Mouse (Mus musculus) thymus, postnatal 4 days (tissue): ENCODE results near the gene Rbbp4.

Experiments
- DNase-seq: peaks from one replicate; pipeline ENCODE4 v3.0.0; 2021

The Rbbp4 gene

DNA sequence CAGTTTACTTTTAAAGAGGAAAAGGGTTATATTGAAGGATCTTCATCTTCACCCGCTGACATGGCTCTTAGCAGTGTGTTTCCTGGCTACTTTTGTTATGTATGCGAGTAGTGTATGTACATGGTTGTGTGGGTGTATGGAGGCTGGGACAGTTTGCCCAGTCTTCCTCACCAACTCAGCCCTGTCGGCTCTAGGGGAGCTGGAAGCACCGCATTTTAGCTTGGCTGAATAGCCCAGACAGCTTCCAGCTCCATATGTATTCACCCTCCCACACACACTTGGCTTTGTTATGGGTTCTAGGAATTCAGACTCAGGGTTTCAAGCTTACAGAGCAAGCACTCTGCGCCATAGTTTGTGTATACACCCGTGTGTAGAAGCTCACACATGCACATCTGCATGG is 15.9 kb upstream of the Rbbp4 start:
- DNase-seq = no peak

DNA sequence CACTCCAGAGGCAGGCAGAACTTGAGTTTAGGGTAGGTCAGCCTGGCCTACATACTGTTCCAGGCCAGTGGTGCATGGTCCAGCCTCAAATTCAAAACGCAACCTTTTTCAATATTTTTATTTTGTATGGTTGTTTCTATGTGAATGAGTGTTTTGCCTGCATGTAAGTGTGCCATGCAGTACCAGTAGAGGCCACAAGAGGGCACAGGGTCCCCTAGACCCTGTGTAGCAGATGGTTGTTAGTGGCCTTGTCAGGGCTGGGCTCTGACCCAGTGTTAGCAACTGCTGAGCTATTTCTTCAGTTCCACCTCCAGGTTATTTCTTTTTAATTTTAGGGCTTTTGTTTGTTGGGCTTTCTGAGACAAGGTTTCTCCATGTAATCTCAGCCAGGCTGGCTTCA is 15.5 kb upstream of the Rbbp4 start:
- peak; percentile 89 for DNase-seq

DNA sequence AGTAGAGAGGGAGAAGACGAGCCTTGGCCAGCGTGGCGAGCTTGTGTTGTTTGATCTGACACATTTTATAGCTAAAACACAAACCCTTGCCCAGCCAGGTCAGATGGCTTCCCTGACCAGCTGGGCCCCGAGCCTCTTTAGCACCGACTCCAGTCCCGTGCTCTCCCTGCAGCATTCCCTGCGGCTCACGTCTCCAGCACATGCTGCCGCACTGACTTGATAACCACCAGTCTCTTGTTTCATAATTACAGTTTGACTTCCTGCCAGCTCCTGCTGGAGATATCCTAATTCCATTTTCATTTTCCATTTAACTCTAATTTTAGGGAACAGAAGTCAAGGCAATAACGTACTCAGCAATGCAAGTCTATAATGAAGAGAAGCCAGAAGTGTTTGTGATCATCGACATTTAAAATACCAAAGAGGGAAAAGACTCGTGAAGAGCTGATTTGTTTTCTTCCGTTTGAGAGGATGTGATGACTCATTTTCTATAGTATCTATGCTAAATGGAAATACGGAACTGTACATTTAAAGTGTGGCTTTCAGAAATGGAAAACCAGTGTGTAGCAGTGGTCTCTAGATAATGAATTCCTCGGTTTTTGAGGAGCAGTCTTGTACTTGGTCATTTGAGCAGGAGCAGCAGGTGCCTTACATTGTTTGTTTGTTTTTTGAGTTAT is 11.4 kb upstream of the Rbbp4 start:
- no peak for DNase-seq

DNA sequence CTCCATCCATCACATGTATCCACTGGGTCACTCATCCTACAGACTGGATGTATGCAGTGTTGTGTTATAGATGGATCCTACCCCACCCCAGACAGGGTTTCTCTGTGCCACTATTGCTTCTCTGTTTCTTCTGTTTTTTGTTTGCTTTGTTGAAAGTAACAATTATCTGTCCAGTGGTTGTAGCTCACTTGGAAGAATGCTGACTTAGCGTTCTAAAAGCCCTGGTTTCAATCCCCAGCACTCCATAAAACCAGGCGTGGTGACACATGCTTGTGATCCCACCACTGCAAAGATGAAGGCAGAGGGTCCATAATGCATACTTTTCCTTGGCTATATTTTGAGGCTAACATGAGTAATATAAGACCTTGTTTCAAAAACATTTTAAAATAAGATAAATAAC is 7.5 kb upstream of the Rbbp4 start:
- DNase-seq = no peak

DNA sequence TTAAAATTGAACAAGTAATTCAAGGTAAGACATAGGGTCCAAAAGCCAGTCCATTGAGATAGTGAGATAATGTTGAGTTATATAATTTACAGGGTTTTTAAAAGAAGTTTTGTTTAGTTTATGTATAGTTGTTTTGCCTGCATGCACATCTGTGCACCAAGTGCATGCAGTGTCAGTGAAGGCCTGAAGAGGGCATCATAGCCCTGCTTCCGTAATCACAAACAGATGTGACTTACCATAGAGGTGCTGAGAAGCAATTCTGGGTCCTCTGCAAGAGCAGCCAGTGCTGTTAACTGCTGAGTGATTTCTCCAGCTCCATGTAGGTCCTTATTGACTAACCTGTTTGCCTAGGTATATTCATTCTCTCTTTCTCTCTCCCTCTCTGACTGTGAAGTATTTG is 6.7 kb upstream of the Rbbp4 start:
- peak; percentile 28 for DNase-seq

DNA sequence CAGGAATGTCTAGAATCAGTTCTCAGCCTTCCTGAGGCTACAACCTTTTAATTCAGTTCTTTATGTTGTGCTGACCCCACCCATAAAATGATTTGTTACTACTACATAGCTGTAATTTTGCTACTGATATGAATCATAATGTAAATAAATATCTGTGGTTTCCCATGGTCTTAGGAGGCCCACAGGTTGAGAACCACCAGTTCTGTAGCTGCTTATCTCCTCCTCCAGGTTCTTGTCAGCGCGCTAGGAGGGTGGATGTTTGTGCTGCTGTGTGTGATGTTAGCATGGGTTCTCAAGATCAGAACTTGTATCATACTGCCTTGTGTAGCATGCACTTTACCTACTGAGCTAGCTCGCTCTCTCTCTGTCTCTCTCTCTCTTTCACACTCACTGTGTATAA is 4.6 kb upstream of the Rbbp4 start:
- no peak for DNase-seq

DNA sequence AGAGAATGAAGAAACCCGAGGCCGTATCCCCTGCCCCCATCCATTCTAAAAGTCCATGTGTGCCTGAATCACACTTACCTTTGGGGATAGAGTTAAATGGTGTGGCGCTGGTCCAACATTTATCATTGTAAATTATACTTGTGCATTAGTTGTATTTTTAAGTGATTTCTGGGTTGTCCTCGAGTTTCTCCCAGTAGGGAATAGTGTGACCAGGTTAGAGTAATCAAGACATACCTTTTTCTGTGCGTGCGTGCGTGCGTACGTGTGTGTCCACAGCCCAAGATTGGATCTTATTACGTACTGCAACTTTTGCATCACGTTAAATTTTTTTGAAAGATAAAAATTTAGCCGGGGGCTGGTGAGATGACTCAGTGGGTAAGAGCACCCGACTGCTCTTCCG is 1.1 kb upstream of the Rbbp4 start:
- DNase-seq = peak; percentile 15

DNA sequence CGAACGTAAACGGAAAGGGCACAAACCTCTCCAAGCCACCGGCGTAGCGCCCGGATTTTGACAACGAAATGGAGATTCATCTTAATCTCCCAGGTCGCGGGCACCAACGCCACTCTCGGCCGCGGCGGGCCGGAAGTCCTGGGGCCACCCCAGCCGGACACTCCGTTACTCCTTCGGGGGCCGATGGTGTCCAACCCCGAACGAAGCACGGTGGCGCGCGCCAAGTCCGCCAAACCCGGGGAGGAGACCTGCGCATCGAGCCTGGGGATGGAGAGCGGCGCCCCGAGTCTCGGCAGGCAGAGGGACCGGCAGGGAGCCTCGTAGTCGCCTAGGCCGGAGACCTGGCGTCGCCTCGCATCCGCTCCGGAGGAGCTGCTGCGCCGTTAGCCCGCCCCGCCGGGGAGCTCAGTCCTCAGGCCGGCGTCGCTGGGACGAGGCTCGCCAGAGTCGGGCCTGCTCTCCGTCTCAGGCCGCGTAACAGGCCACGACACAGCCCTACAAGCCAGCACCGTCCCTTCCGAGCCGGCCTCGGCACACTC is 424 bp downstream of the Rbbp4 start:
- DNase-seq = no peak

DNA sequence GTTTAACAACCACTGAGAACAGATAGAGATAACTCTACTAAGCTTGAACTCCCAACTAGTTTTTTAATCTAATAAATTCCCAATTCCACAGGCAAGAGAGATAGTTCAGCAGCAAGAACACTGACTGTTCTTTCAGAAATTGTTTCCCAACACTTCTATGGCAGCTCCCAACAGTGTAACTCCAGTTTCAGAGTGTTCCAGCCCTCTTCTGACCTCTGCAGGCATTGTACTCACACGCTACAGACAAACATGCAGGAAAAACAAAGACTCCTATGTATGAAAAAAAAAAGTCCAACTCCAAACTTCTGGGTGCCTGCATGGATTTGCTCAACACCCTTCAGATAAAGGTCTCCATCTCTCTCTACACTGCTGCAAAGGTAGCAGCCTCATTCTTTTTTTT is 2.3 kb downstream of the Rbbp4 start:
- no peak for DNase-seq

DNA sequence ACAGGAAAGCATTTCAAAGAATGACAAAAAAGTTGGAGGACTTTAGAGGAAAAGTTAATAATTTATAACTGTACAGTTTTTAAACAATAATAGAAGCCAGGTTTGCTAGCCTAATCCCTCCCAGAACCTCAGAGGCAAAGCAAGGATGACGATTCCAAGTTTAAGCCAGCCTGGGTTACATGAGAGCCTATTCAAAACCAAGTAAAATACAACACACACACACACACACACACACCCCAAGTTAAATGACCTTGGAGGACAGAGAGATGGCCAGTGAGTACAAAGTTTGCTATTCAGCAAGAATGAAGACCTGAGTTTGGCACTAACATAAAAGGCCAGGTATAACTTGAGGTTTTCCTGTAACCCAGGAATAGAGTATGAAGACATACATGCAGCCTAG is 9.0 kb downstream of the Rbbp4 start:
- DNase-seq = no peak

DNA sequence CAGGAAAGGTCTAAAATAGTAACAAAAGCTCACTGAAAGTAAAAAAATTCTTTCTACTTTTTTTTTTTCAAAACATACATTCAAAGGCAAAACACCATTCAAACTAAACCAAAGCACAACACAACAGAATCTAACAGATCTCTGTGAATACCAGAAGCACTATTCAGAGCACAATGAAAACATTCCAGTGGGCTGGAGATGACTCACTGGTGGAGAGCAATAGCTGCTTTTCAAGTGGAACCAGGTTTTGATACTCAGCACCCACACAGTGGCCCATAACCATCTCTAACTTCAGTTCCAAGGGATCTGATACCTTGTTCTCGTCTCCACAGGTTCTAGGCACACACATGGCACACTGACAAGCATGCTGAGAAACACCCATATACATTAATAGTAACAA is 10.4 kb downstream of the Rbbp4 start:
- DNase-seq = no peak

DNA sequence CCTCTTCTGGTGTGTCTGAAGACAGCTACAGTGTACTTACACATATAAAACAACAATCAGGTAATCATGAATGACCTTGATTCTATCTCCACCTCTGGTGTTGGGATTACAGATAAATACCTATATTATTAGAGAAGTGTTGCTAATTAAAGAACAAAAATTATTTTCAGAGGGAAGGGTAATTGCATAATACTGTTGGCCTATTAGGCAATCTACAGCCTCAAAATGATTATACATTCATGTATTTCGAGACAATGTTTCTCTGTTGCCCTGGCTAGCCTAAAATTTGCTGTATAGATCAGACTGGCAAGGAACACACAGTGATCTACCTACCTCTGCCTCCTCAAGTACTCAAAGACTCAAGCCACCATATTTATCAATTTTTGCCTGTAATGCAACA is 11.7 kb downstream of the Rbbp4 start:
- DNase-seq = no peak

DNA sequence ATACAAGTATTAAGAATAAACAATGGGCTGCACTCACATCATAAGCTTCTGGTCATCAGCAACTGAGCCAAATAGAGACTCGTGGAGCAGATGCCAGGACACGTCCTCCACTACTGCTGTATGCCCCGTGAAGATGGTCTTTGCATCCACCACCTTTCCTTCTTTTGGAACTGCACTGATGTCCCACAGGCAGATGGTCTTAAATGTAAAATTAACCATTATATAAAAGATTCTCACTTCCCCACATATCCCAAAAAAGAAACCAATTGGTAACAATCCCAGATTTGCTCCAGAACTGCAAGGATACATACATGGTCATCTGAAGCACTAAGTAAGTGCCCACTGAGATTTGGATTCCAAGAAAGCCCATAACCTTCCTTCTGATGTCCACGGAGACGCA is 13.1 kb downstream of the Rbbp4 start:
- DNase-seq = no peak

DNA sequence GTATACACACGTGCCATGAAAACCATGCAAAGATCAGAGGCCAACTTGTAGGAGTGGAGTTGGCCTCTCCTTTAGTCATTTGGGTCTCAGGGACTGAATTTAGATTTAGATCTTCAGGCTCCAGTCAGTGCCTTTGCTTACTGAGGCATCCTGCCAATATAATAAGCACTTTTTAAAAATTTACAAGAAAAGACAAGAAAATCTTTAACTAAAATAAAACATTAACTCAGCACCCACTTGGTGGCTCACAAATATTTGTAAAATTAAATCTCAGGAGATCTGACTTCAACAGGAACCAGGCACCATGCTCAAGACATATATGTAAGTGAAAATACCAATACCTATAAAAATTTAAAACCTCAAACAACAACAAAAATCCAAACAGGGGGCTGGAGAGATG is 14.3 kb downstream of the Rbbp4 start:
- no peak for DNase-seq

DNA sequence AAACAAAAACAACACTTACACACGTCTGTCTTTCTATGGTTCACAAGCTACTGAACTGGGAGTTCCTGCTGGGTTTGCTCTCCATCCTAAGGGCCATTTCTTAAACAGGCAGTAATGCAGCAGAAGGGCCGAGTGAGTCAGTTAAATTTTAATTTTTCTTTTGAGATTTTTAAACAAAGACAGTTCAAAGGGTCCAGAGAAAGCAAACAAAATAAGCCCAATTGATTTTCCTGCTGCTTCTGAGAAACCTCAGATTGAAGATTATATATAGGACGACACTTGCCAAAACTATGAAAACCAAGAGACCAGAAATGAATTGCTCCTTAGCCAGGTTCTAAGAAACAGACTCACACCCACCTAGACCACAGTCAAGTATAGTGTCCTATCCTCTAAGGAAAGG is 21.3 kb downstream of the Rbbp4 start:
- DNase-seq = no peak

DNA sequence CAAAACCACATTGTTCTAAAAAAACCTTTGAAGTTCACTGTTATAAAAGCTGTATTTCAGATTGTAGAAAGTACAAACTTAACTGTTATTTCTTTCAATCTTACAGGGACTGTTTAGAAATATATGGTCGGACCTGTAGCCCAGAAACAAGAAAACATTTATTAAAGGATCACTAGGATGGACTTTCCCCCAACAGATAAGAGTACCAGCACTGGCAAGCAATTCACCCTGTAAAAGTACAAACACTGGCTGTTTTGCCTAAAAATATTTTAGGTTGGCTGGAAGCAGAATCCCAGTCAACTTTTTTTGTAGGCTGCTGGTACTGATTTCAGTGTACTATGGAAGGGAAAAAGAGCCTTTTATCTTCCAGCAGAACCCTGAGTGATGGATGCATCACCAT is 27.2 kb downstream of the Rbbp4 start:
- no peak for DNase-seq

DNA sequence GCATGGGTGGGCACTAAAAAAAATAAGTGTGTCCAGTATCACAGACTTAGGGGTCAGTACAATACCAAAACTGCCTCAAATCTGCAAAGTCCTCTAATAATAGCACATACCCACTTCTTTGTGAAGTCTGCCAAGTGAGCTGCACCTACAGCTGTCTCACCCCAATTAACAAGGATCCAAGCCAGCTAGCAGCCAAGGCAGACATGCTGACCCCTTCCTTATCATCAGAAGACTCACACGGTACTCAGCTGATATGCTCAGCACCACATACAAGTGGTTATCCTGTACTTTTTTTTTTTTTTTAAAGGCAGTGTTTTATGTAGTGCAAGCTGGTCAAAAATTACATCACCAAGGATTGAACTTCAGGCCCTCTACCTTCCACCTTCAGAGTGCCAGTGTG is 30.9 kb downstream of the Rbbp4 start:
- DNase-seq = no peak

DNA sequence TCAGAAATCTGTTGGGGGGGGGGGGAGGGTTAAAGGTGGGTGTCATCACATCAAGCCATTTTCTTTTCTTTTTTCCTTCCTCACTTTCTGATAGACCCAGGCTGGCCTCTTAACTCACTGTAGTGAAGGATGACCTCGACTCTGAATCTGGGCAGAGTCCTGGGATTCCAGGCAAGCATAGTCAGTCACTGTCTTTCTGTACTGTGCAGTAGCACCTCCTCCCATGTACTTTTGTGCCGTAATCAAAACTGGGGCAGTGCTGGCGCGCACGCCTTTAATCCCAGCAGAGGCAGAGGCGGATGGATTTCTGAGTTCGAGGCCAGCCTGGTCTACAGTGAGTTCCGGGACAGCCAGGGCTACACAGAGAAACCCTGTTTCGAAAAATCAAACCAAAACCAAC is 31.4 kb downstream of the Rbbp4 start:
- no peak for DNase-seq

DNA sequence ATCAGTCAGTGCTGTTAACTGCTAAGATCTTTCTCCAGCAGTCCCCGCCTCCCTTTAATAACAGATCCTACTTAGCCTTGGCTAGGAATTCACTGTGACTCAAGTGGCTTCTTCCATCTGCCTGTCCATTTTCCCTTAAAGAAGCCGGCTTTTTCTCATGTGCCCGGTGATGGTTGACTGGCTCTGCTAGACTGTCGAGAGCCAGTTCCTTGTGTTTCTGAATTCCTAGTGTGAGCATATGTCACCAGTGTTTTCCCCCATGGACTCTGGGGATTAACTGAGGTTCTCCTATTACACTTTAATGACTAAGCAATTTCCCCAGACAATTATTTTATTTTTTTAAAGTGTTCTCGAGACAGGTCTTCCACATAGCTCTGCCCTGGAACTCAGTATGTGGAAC is 31.8 kb downstream of the Rbbp4 start:
- DNase-seq = no peak

DNA sequence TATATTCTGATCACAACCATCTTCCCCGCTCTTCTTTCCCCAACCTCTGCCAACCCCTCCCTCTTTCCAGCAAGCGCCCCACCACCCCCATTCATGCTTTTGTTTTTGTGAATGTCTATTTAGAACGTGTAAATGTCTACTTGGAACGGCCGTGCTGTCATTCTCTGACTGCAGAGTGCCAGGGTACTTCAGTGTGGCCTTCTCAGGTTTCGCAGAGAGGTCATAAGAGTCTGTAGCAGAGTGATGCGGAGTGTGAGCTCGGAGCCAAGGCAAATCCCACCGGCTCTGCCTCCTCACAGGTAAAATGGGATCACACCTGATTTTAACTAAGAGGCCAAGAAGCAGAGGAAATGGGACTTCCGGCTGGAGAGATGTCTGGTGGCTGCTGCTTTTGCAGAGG is 36.0 kb downstream of the Rbbp4 start:
- no peak for DNase-seq

DNA sequence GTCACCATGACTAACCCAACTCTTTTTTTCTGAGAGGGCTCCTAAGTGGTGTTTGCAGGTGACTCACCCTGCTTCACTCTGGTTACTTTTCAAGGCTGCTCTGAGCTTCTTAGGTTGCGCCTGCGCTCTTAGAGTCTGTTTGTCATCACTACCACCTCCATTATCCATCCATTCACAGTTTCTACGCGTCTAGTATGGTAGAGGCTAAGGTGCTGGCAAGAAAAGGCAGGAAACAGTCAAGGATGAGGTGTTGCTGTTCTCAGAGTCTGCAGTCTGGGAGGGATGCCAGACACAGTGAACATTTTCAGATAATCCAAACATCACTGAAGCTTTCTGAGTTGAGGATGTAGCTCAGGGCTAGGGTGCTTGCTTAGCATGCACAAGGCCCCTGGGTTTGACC is 37.4 kb downstream of the Rbbp4 start:
- no peak for DNase-seq

DNA sequence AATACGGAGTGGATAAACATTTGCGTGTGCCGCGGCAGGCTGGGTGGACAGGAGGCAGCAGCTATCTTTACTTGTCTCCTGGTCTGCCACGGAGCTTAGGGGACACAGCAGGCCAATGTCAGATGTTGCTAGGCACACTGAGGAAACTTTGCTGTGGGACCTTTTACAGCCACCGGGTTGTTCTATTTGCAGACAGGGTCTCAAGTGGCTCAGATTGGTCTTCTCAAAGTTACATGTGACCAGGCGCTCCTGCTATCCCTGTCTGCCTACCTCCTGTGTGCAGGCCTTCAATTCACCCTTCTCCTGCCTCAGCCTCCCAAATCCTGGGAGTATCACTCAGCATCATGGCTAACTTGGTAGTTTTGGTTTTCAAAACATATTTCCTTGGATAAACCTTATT is 39.1 kb downstream of the Rbbp4 start:
- DNase-seq = no peak

DNA sequence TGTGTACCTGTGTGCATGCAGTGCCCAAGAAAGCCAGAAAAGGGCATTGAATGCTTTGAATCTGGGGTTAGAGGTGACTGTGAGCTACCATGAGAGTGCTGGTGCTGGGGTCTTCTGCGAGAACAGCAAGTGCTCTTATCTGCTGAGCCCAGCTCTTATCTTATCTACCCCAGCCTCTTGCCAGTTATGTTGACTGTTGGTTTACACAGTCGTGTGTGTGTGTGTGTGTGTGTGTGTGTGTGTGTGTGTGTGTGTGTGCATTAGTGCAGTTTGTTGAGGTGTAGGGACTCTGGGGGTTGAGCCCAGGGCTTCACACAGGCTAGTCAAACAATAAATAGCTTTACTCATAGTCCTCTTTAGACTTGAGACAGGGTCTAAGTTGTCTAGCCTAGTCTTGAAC is 40.0 kb downstream of the Rbbp4 start:
- no peak for DNase-seq

DNA sequence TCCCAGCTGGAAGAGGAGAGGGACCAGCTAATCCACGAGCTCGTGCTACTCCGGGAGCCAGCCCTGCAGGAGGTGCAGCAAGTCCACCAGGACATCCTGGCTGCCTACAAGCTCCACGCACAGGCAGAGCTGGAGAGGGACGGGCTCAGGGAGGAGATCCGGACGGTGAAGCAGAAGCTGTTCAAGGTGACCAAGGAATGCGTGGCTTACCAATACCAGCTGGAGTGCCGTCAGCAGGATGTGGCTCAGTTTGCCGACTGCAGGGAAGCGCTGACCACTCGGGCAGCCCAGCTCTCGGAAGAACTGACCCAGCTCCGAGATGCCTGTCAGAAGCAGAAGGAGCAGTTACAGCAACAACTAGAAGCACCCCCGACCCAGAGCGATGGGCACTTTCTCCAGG is 41.5 kb downstream of the Rbbp4 start:
- DNase-seq = no peak

DNA sequence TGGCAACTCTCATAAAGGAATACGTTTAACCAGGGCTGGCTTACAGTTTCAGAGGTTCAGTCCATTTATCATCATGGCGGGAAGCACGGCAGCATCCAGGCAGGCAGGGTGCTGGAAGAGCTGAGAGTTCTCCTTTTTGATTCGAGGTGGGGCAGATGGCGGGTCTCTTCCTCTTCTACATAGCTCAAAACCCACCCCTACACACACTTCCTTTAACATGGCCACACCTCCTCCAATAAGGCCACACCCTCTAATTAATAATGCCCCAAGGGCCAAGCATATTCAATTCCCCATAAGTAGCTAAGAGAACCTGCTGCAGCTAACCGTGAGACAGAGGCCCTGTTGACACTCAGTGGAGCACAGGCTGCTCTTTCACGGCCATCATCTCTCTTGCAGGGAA is 42.3 kb downstream of the Rbbp4 start:
- DNase-seq = no peak

DNA sequence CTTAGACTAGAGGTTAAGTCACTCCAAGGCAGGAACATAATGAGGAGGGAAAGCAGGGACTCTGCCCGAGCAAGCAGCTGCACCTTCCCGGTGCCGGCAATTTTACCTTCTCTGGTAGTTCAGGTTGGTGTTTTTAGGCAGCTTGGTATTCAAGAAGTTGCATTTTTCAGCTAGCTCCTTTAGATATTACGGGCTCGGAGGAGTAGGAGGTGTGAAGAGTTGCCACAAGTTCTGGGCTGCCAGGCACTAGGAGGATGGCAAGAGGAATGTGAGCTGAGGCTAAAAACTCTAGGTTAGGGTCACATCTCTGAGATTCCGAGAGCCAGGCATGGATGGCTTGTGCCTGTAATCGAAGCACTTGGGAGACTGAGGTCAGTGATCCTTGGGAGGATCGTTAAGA is 45.5 kb downstream of the Rbbp4 start:
- no peak for DNase-seq
